Mouse (Mus musculus) CH12.LX (cell line): ENCODE data around the gene B3gnt6. TPM values are rescaled to one million over a fixed set of nuclear protein-coding genes. Genes with fewer than 3 reads are reported as not detected.

Experiments used
- DNase-seq: peaks from one replicate; pipeline ENCODE4 v3.0.0-alpha.2; 2013; ENCODE audit errors: extremely low read depth
- H3K27ac ChIP-seq: 2 replicates; pipeline ENCODE4 v1.5.1; 2012; ENCODE audit warnings: low read depth, mild to moderate bottlenecking, control low read depth, moderate library complexity; ENCODE audit not compliant: insufficient read depth
- H3K27me3 ChIP-seq: replicated peaks from 2 replicates; pipeline ENCODE3; 2012; ENCODE audit warnings: inconsistent platforms
- H3K36me3 ChIP-seq, 2 experiments: replicated peaks in 1 of 2; 2 replicates each; pipeline versions ENCODE3 to v1.6.1; 2012; ENCODE audit warnings: inconsistent platforms in 1 of 2, low read length in 1 of 2, mild to moderate bottlenecking in 1 of 2, mixed read lengths in 1 of 2, moderate library complexity in 1 of 2; ENCODE audit not compliant: control insufficient read depth in 1 of 2, insufficient read depth in 1 of 2
- H3K4me1 ChIP-seq, 2 experiments: 2 replicates each; pipeline ENCODE4 v1.6.1; 2012; ENCODE audit warnings: inconsistent platforms in 1 of 2, moderate library complexity in 1 of 2; ENCODE audit not compliant: insufficient read depth in 2 of 2, control insufficient read depth in 1 of 2
- H3K4me2 ChIP-seq: 2 replicates; pipeline ENCODE4 v1.6.1; 2012; ENCODE audit warnings: low read depth, mild to moderate bottlenecking, control low read depth; ENCODE audit not compliant: poor library complexity, insufficient read depth, severe bottlenecking
- H3K4me3 ChIP-seq, 3 experiments: fragments of 150-350 bp in 1 of 3; sonication (generic) in 1 of 3; replicated peaks in 1 of 3; 2 replicates each; pipeline versions ENCODE3 to v1.5.1; 2011 to 2012; ENCODE audit warnings: low read depth in 2 of 3, low read length in 2 of 3, mild to moderate bottlenecking in 2 of 3, moderate library complexity in 2 of 3, control low read depth in 1 of 3, improper control_type of control experiment in 1 of 3, inconsistent platforms in 1 of 3, mixed read lengths in 1 of 3; ENCODE audit not compliant: poor library complexity in 1 of 3
- H3K79me2 ChIP-seq: replicated peaks from 2 replicates; pipeline ENCODE4 v1.6.1; 2012; ENCODE audit warnings: mild to moderate bottlenecking, moderate library complexity; ENCODE audit not compliant: control insufficient read depth, poor library complexity, insufficient read depth, severe bottlenecking; ENCODE audit errors: extremely low read depth
- H3K9ac ChIP-seq: 2 replicates; pipeline ENCODE4 v1.6.1; 2012; ENCODE audit warnings: low read depth, mild to moderate bottlenecking, control low read depth, moderate library complexity; ENCODE audit not compliant: insufficient read depth
- H3K9me3 ChIP-seq: replicated peaks from 2 replicates; pipeline ENCODE3; 2012; ENCODE audit warnings: low read length, inconsistent platforms, mixed read lengths
- BHLHE40 ChIP-seq: IDR thresholded peaks from 2 replicates; pipeline ENCODE4 v1.6.1; 2011; ENCODE audit warnings: mild to moderate bottlenecking, low read depth, low read length, improper control_type of control experiment
- CHD1 ChIP-seq: IDR thresholded peaks from 2 replicates; pipeline ENCODE4 v1.6.1; 2012; ENCODE audit warnings: low read depth, low read length, improper control_type of control experiment, inconsistent platforms
- CHD2 ChIP-seq: IDR thresholded peaks from 2 replicates; pipeline ENCODE4 v1.6.1; 2011; ENCODE audit warnings: low read length, improper control_type of control experiment
- CTCF ChIP-seq, 2 experiments: IDR thresholded peaks in 1 of 2; conservative IDR thresholded peaks in 1 of 2; 2 replicates each; pipeline ENCODE4 v1.5.1; 2011 to 2012; ENCODE audit warnings: low read depth in 2 of 2, low read length in 2 of 2, improper control_type of control experiment in 1 of 2, inconsistent platforms in 1 of 2, mild to moderate bottlenecking in 1 of 2, moderate library complexity in 1 of 2
- ELF1 ChIP-seq: IDR thresholded peaks from 2 replicates; pipeline ENCODE4 v1.6.1; 2014; ENCODE audit warnings: low read depth, mild to moderate bottlenecking, inconsistent platforms, low read length, improper control_type of control experiment
- ETS1 ChIP-seq: conservative IDR thresholded peaks from 2 replicates; pipeline ENCODE4 v1.6.1; 2012; ENCODE audit warnings: low read depth, mild to moderate bottlenecking, inconsistent platforms, low read length, improper control_type of control experiment, moderate library complexity
- IRF4 ChIP-seq: IDR thresholded peaks from 2 replicates; pipeline ENCODE4 v1.6.1; 2014; ENCODE audit warnings: low read depth, mild to moderate bottlenecking, inconsistent platforms, low read length, improper control_type of control experiment
- JUN ChIP-seq: IDR thresholded peaks from 2 replicates; pipeline ENCODE4 v1.6.1; 2011; ENCODE audit warnings: low read depth, mild to moderate bottlenecking, low read length, improper control_type of control experiment, moderate library complexity; ENCODE audit not compliant: insufficient read depth
- JUND ChIP-seq: conservative IDR thresholded peaks from 2 replicates; pipeline ENCODE4 v1.6.1; 2011; ENCODE audit warnings: low read depth, low read length, improper control_type of control experiment
- MAZ ChIP-seq: IDR thresholded peaks from 2 replicates; pipeline ENCODE4 v1.6.1; 2012; ENCODE audit warnings: low read depth, mild to moderate bottlenecking, inconsistent platforms, low read length, improper control_type of control experiment, moderate library complexity
- MEF2A ChIP-seq: IDR thresholded peaks from 2 replicates; pipeline ENCODE4 v1.6.1; 2014; ENCODE audit warnings: low read depth, mild to moderate bottlenecking, inconsistent platforms, low read length, improper control_type of control experiment, borderline replicate concordance
- MXI1 ChIP-seq: IDR thresholded peaks from 2 replicates; pipeline ENCODE4 v1.6.1; 2011; ENCODE audit warnings: mild to moderate bottlenecking, low read depth, low read length, improper control_type of control experiment
- NELFE ChIP-seq: IDR thresholded peaks from 2 replicates; pipeline ENCODE4 v1.6.1; 2011; ENCODE audit warnings: low read depth, low read length, improper control_type of control experiment
- POLR2A ChIP-seq: IDR thresholded peaks from 2 replicates; pipeline ENCODE4 v1.6.1; 2011; ENCODE audit warnings: low read depth, mild to moderate bottlenecking, improper control_type of control experiment, low read length
- POLR2AphosphoS2 ChIP-seq: IDR thresholded peaks from 2 replicates; pipeline ENCODE4 v1.6.1; 2011; ENCODE audit warnings: low read depth, low read length, improper control_type of control experiment
- RAD21 ChIP-seq: IDR thresholded peaks from 2 replicates; pipeline ENCODE4 v1.6.1; 2011; ENCODE audit warnings: low read depth, mild to moderate bottlenecking, low read length, improper control_type of control experiment, moderate library complexity
- RCOR1 ChIP-seq: conservative IDR thresholded peaks from 2 replicates; pipeline ENCODE4 v1.6.1; 2012; ENCODE audit warnings: low read depth, mild to moderate bottlenecking, inconsistent platforms, low read length, improper control_type of control experiment
- SMC3 ChIP-seq: IDR thresholded peaks from 2 replicates; pipeline ENCODE4 v1.6.1; 2011; ENCODE audit warnings: low read depth, low read length, improper control_type of control experiment
- TCF12 ChIP-seq: IDR thresholded peaks from 2 replicates; pipeline ENCODE4 v1.6.1; 2014; ENCODE audit warnings: low read depth, mild to moderate bottlenecking, inconsistent platforms, low read length, improper control_type of control experiment
- USF2 ChIP-seq: conservative IDR thresholded peaks from 2 replicates; pipeline ENCODE4 v1.6.1; 2011; ENCODE audit warnings: low read depth, low read length, improper control_type of control experiment
- ZC3H11A ChIP-seq: IDR thresholded peaks from 2 replicates; pipeline ENCODE4 v1.6.1; 2012; ENCODE audit warnings: low read depth, mild to moderate bottlenecking, inconsistent platforms, low read length, improper control_type of control experiment
- ZMIZ1 ChIP-seq: IDR thresholded peaks from 2 replicates; pipeline ENCODE4 v1.6.1; 2012; ENCODE audit warnings: low read depth, mild to moderate bottlenecking, inconsistent platforms, low read length, improper control_type of control experiment
- ZNF384 ChIP-seq: IDR thresholded peaks from 2 replicates; pipeline ENCODE4 v1.6.1; 2012; ENCODE audit warnings: low read depth, low read length, improper control_type of control experiment, inconsistent platforms
- dilution Hi-C: fragments of 300-500 bp; cut with MboI; formaldehyde crosslinking; loops from 2 replicates; pipeline ENCODE4 v1.14.3; 2020; ENCODE audit warnings: low sequenced_read_pairs; ENCODE audit not compliant: extremely low pct_unique_long_range_greater_than_20kb, extremely low pct_ligation_motif_present
- in situ Hi-C: fragments of 300-500 bp; cut with MboI; formaldehyde crosslinking; loops from 3 replicates; pipeline ENCODE4 v1.14.3; 2019; ENCODE audit warnings: low sequenced_read_pairs, low pct_ligation_motif_present, low pct_unique_long_range_greater_than_20kb, mixed read lengths
- polyA plus RNA-seq: library from polyadenylated mRNA; unstranded; fragments of >175 nt; gene quantifications from 2 replicates; pipeline ENCODE4 v1.2.1, GENCODE M21; 2012; ENCODE audit warnings: low read depth; ENCODE audit not compliant: insufficient read length
- total RNA-seq, 2 experiments: library from RNA; depleted of rRNA; stranded (reverse); fragments of 300-350 nt in 1 of 2; fragments of >200 nt in 1 of 2; gene quantifications; 2 replicates each; pipeline ENCODE4 v1.2.3; 2012 to 2014

Gene B3gnt6
- total and polyA plus RNA-seq, 3 experiments: not detected

- in situ Hi-C loops: loop anchor here (25.0 kb wide), 1 partner anchor 287 kb away; the partner anchor contains the start of gene Gucy2d
- Histone ChIP-seq H3K27ac (no peak overlapping the region), H3K4me2 (no peak overlapping the region), H3K36me3 (no peaks in the 10 kb centered on the region), H3K27me3 (peaks cover 10% of the 10 kb centered on the region)
- no peak for DNase-seq
- TF ChIP-seq ZMIZ1 (no peak), SMC3 (no peak), BHLHE40 (no peak), RAD21 (no peak), MEF2A (no peak), USF2 (no peak), RCOR1 (no peak), POLR2A (no peak), IRF4 (no peak), MXI1 (no peak), MAZ (no peak), ELF1 (no peak), TCF12 (no peak)
- TF ChIP-seq, all 38 proteins: peak for 0
- no peaks in the 10 kb centered on the region for H3K9me3 ChIP-seq
- H3K4me1 ChIP-seq: peaks cover 9 to 12% of the 10 kb centered on the region in 2 experiments
- no peak overlapping the region for H3K9ac ChIP-seq
- no peaks in the 10 kb centered on the region for H3K79me2 ChIP-seq
- H3K4me3 ChIP-seq: no peak overlapping the region
- dilution Hi-C loops: no loop called here
These were observed 49.5 kb downstream of the B3gnt6 start for GRCm38 (mm10) chr7:98149802-98150201.

GRCm38 (mm10) chr7:98148721-98149407, 50.4 kb downstream of the B3gnt6 start:
- H3K27ac ChIP-seq: no peak overlapping the region
- no peak for TF ChIP-seq USF2
- TF ChIP-seq TCF12: no peak
- no peak for TF ChIP-seq JUND
- TF ChIP-seq BHLHE40: no peak
- TF ChIP-seq CTCF (conservative IDR thresholded peaks at IDR 0.05 in 1 of 2, IDR thresholded peaks at IDR 0.05 in 1 of 2; ENCODE audit: low read depth in 2 of 2, low read length in 2 of 2): no peak
- no peak for TF ChIP-seq CHD2
- no peak for TF ChIP-seq ZNF384
- TF ChIP-seq JUN: no peak
- TF ChIP-seq ZC3H11A: no peak
- TF ChIP-seq CHD1: no peak
- no peak for TF ChIP-seq ETS1
- TF ChIP-seq POLR2AphosphoS2: no peak
- TF ChIP-seq RCOR1: no peak
- no peak for TF ChIP-seq NELFE
- TF ChIP-seq, all 38 proteins: peak for 0
- H3K79me2 ChIP-seq: no peaks in the 10 kb centered on the region
- dilution Hi-C loops: no loop called here
- H3K27me3 ChIP-seq: peaks cover 12% of the 10 kb centered on the region
- H3K9ac ChIP-seq: no peak overlapping the region
- no peak overlapping the region for H3K4me3 ChIP-seq
- in situ Hi-C loops: no loop called here
- H3K4me2 ChIP-seq: no peak overlapping the region
- no peaks in the 10 kb centered on the region for H3K36me3 ChIP-seq
- peaks cover 9 to 12% of the 10 kb centered on the region in 2 experiments for H3K4me1 ChIP-seq
- no peak for DNase-seq
- no peaks in the 10 kb centered on the region for H3K9me3 ChIP-seq
